Mouse (Mus musculus) spleen, adult 12 weeks (tissue): ENCODE data around the gene Vtn.

Source experiments
- DNase-seq: peaks from one replicate; pipeline ENCODE4 v3.0.0; 2022; ENCODE audit warnings: low spot score

Gene Vtn

DNA sequence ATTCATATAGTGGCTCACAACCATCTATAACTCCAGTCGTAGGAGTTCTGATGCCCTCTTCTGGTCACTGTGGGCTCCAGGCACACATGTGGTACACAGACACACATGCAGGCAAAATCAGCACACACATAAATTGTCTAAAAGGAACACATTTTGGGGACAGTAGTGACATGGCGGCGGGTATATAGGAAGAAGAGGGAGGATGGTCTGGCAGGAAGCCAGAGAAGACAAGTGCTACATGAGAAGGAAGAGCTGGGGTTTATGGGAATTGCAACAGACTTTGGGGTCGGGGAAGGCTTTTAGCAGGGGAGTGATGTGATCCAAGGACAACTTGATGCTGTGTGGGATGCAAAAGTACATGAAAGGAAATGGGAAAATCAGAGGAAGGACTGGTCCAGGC, 35.6 kb downstream of the Vtn start:
- DNase-seq, result no peak

DNA sequence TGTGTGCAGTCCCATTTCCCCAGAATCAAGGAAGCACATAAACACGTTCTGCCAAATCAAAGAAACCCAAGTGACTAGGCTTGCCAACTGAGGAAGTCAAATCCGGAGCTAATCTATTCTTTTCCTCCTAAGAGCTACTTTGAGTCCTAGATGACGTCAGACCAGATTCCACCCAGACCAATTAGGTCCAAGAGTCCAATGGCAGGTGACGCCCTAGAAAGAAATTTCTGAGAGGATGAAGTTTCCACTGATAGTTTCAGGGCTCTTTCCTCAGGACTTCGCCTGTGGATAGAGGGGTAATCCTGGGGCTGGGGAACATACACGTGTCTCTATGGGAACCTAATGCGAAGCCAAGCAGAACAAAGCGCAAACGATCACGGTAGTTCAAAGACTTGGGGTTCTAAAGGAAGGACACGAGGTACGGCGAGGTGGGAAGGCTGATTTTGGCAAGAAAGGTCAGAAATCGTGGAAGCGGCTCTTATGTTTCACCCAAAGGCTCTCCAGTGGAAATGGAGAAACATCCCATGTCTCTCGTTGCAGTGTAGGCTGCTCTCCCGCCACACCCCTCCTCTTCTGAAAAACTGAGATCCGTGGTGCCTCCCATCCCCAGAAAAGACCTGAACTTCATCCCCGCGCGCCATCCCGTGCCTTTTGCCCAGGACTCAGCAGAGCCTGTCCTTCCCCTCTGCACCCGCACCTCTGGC, 36.6 kb downstream of the Vtn start:
- no peak for DNase-seq

DNA sequence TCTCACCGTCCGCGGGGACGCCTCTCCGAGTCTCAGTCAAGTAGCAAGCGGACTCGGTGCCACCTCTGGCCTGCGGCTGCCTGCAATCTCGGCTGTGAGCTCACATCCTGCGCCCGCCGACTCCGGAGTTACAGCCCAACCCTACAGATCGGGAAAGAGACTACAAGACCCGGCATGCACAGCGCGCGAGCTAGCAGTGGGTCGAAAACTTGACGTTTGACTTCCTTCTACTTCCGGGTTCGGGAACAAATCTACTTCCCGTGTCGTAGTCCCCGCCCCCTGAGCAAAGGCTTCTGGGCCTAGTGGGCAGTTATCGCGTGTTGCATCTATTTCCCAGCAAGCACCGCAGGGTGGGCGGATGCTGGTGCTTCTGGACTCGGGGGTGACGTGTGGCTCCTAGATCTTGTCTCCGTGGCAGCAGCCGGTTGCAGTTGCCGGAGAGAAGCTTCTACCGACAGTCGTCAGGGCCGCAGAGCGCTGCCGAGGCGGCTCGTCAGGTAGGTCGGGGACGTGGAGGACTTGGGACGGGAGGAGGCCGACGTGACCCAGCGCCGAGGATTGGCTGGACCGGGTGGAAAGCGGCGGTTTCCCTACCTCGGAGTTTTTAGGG, 37.3 kb downstream of the Vtn start, which contains the start of the genes Tnfaip1 and Ift20:
Gene Tnfaip1, minus strand, starts transcription at position 253 of the 610 bp plus-strand sequence.
Gene Ift20, plus strand, starts transcription at position 282 of the 610 bp plus-strand sequence.
- peak; percentile 96 for DNase-seq

GRCm38 (mm10) chr11:78536690-78537084, 37.8 kb downstream of the Vtn start:
- DNase-seq, result no peak

DNA sequence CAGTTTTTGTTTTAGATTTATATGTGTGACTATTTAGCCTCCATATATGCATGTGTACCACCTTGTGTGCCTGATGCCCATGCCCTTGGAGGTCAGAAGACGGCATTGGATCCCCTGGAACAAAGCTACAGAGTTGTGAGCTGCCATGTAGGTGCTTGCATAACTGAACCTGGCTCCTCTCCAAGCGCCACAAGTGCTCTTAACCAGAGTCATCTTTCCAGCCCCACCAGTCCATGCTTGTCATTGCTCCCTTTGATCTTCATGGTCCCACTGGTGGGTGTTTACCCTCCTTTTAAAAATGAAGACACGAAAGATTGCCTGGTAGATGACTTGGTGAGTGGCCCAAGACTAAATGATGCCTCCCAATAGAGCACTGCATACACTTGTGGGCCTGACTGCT, 41.5 kb downstream of the Vtn start:
- DNase-seq, result no peak

GRCm38 (mm10) chr11:78544449-78545111, 45.7 kb downstream of the Vtn start:
- DNase-seq, result no peak

GRCm38 (mm10) chr11:78545181-78545580, 46.3 kb downstream of the Vtn start:
- DNase-seq, result no peak

- DNase-seq, result no peak
Measured at GRCm38 (mm10) chr11:78547718-78548460, 49.0 kb downstream of the Vtn start.

DNA sequence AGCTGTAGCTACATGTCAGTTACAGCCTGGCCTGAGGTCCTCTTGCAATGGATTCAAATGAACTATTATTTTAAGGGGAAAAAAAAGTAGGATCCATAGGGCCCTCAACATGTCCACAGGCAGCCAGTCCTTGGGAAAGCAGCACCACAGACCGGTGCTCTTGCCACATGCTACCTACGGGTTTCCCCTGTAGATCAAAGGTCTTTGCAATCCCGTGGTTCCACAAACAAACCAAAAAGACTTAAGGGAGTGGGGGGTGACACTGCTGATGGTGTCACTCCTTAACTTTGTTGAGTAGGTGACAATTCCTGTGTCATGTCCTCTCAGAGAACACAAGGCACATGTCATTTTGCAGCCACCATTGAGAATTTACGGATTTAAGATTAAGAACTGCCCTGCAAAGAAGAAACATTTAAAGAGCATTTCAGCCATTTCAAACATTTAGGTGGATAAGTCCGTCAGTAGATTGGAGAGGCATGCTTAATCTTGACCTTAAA, 50.6 kb downstream of the Vtn start:
- no peak for DNase-seq

GRCm38 (mm10) chr11:78550168-78551058, 51.5 kb downstream of the Vtn start, which contains the start of gene Tmem97:
Tmem97 (minus strand) TSS chr11:78550777.
- peak; percentile 87 for DNase-seq

DNA sequence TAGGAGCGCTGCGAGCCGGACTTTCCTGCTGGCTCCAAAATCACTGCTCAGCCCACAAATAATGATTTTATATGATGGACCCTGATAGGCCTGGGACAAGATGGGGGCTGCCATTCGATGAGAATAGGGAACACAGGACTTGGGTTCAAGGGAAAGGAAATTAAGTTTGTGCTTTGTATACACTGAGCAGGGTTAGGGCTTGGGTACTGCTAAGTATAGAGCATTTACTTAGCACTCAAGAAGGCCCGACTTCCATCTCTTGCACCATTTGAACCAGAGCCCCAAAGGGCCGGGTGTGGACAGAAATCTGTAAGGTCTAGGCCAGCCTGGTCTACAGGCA, 52.1 kb downstream of the Vtn start:
- DNase-seq, result no peak
